Mouse (Mus musculus) embryonic facial prominence, embryonic 13.5 days (tissue): Measurements from ENCODE around the gene Syne2. TPM values are rescaled to one million over a fixed set of nuclear protein-coding genes. Genes with fewer than 3 reads are reported as not detected.
A peak's percentile ranks its signal among the peaks of the same experiment; 100 is the strongest.

ENCODE experiments used
- ATAC-seq: fragments of 200-750 bp; cut with Nextera tagmentation; 2 replicates; pipeline ENCODE4 v1.8.0; 2017; ENCODE audit warnings: low read depth; ENCODE audit not compliant: insufficient number of reproducible peaks, insufficient read depth, low FRiP score, low TSS enrichment
- H3K27ac ChIP-seq: fragments of 300-500 bp; sonication (generic); 2 replicates; pipeline ENCODE4 v1.5.1; 2015; ENCODE audit warnings: moderate library complexity, mild to moderate bottlenecking, inconsistent platforms
- H3K27me3 ChIP-seq: fragments of 300-500 bp; sonication (generic); 2 replicates; pipeline ENCODE4 v1.6.1; 2015; ENCODE audit warnings: mild to moderate bottlenecking, inconsistent platforms
- H3K36me3 ChIP-seq: fragments of 300-500 bp; sonication (generic); 2 replicates; pipeline ENCODE4 v1.6.1; 2015; ENCODE audit warnings: mild to moderate bottlenecking, inconsistent platforms
- H3K4me1 ChIP-seq: fragments of 300-500 bp; sonication (generic); 2 replicates; pipeline ENCODE4 v1.6.1; 2015; ENCODE audit warnings: inconsistent platforms
- H3K4me2 ChIP-seq: fragments of 300-500 bp; sonication (generic); 2 replicates; pipeline ENCODE4 v1.6.1; 2015; ENCODE audit warnings: moderate library complexity, mild to moderate bottlenecking, inconsistent platforms
- H3K4me3 ChIP-seq: fragments of 300-500 bp; sonication (generic); 2 replicates; pipeline ENCODE4 v1.5.1; 2015; ENCODE audit warnings: mild to moderate bottlenecking, inconsistent platforms
- H3K9ac ChIP-seq: fragments of 300-500 bp; sonication (generic); 2 replicates; pipeline ENCODE4 v1.6.1; 2015; ENCODE audit warnings: mild to moderate bottlenecking, inconsistent platforms
- H3K9me3 ChIP-seq: fragments of 300-500 bp; sonication (generic); 2 replicates; pipeline ENCODE4 v1.6.1; 2016; ENCODE audit warnings: inconsistent platforms
- WGBS: fragments of 180-500 bp; shearing (Covaris S2); methylation state at CpG from one replicate; pipeline ENCODE4 v1.1.7; 2015; ENCODE audit warnings: mixed read lengths; 5-methylcytosine and 5-hydroxymethylcytosine counted together
- polyA plus RNA-seq: library from polyadenylated mRNA; unstranded; fragments of >200 nt; fragmentation: Nextera tagmentation; extraction: Ambion mirVana; gene quantifications from 2 replicates; pipeline ENCODE4 v1.2.1, GENCODE M21; 2015

Syne2 gene
- polyA plus RNA-seq, 1 experiment from 2014 or later, result 67.0 TPM

DNA sequence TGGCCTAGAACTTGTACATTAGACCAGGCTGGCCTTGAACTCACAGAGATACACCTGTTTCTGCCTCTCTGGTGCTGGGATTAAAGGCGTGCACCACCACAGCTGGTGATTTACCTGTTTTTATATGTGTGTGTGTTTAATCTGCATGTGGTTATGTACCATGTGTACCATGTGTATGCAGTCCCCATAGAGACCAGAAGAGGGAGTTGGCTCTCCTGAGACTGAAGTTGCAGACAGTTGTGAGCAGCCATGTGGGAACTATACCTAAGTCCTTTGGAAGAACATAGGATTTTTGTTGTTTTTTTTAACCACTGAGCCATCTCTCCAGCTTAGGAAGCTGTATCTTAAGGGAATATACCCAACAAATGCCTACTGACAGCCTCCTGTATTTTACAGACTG lies 134.1 kb downstream of the Syne2 start:
- Histone ChIP-seq H3K9me3 (no peaks in the 10 kb centered on the region), H3K4me1 (no peaks in the 10 kb centered on the region), H3K27ac (no peak overlapping the region), H3K9ac (no peak overlapping the region), H3K36me3 (peaks cover 34% of the 10 kb centered on the region), H3K4me3 (no peak overlapping the region), H3K4me2 (no peak overlapping the region), H3K27me3 (no peaks in the 10 kb centered on the region)
- WGBS, result 88% methylated on average over 1 of the region's 1 CpGs
- ATAC-seq, result no peak

DNA sequence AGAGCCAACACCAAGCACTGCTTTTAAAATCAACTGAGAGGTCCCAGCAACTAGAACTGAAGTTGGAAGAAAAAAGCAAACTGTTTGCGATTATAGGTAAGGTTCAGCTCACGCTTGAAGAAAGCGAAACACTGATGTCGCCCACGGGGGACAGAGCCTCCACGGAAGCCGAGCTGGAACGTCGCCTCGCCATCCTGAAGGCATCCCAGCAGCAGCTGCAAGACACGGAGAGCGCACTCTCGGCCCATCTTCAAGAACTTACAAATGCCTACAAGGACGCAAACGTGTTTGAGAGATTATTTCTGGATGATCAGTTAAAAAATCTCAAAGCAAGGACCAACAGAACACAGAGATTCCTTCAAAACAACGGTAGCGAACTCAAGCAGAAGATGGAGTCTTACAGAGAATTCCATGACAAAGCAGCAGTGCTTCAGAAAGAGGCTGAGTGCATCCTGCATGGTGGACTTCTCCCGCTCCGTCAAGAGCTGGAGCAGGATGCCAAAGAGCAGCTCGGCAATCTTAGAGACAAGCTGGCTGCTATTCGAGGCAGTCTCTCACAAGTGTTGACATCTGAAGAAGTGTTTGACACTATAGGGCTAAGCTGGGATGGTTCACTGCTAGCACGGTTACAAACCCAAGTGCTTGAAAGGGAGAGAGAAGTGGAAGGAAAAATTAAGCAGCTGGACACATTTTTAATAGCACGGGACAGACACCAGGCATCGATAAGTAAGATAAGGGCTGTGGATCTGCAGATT lies 148.7 kb downstream of the Syne2 start:
- Histone ChIP-seq H3K9me3 (no peaks in the 10 kb centered on the region), H3K36me3 (peaks cover 32% of the 10 kb centered on the region), H3K27ac (no peak overlapping the region), H3K9ac (no peak overlapping the region), H3K4me2 (no peak overlapping the region), H3K4me3 (no peak overlapping the region), H3K27me3 (no peaks in the 10 kb centered on the region), H3K4me1 (no peaks in the 10 kb centered on the region)
- 93% methylated on average over 24 of the region's 24 CpGs for WGBS
- ATAC-seq, result no peak

DNA sequence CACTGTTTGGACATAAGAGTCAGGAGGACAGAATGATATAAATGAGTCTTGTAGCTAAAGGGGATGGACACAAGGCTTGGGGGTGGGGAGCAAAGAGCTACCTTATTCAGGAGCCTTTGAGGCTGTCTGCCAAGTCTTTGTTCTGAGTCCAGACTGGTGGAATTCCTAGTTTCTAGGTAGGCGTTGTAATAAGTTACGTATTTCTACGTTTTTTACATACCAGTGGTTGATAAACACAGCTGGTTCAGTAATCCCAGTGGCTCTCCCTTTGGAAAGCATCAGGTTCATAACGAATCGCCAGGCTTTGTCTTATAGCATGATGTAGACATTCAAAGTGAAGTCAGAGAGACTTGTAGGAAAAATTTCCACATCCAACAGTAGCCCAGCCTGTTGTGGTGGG lies 161.1 kb downstream of the Syne2 start:
- H3K27me3 ChIP-seq, result no peaks in the 10 kb centered on the region
- no peak overlapping the region for H3K4me3 ChIP-seq
- no peaks in the 10 kb centered on the region for H3K4me1 ChIP-seq
- no peak overlapping the region for H3K9ac ChIP-seq
- no peaks in the 10 kb centered on the region for H3K9me3 ChIP-seq
- H3K27ac ChIP-seq, result no peak overlapping the region
- no peak for ATAC-seq
- 84% methylated on average over 5 of the region's 5 CpGs for WGBS
- peaks cover 4% of the 10 kb centered on the region; the same call in 1 of the 2 replicates for H3K36me3 ChIP-seq
- H3K4me2 ChIP-seq, result no peak overlapping the region

DNA sequence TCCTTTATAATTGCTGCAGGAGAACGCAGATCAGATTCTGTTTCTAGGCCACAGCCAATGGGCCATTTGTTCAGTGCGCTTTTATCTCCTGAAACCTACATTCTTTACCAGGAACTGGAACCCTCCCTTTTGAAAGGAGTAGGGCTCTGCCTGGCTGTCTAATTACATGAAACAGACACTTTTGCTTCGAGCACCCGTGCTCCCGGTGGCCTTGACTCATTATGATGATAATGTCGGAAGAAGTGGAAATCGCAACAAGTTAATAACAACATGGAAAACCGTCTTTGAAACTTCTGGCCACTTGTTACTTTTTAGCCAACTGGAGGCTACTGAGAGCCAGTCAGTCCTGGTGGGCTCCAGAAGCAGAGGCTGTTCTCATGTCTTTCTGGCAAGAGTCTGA lies 165.4 kb downstream of the Syne2 start:
- Histone ChIP-seq H3K9ac (no peak overlapping the region), H3K4me3 (no peak overlapping the region), H3K36me3 (peaks cover 17% of the 10 kb centered on the region; the same call in 1 of the 2 replicates), H3K4me2 (no peak overlapping the region), H3K27ac (no peak overlapping the region), H3K9me3 (no peaks in the 10 kb centered on the region), H3K4me1 (no peaks in the 10 kb centered on the region), H3K27me3 (no peaks in the 10 kb centered on the region)
- ATAC-seq, result no peak
- 63% methylated on average over 8 of the region's 8 CpGs for WGBS

DNA sequence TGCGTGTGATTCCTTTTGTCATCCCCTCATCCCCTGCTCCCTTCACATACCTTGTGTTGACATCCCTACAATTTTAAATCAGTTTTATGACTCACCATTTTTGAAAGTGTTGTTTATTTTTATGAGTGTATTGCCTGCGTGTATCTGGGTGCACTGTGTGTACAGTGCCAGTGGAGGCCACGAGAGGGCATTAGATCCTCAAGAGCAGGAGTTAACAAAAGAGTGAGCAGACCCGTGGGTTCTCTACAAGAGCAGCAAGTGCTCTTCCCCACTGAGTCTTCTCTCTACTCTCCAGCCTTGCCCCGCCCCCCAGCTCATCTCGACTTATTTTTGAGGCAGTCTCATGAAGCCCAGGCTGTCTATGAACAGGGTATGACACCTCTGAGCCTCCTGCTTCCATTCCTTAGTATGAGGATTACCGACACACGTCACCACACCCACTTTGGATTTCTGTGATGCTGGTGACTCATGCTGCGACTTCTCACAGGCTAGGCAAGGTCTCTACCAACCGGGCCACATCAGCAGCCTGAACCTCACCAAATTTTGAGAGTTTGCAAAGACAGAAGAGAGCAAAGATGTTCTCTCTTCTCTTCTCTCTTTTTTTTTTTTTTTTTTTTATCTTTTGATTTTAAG lies 174.4 kb downstream of the Syne2 start:
- WGBS, result 83% methylated on average over 10 of the region's 10 CpGs
- peaks cover 47% of the 10 kb centered on the region for H3K36me3 ChIP-seq
- no peak overlapping the region for H3K4me2 ChIP-seq
- no peaks in the 10 kb centered on the region for H3K27me3 ChIP-seq
- H3K4me3 ChIP-seq, result no peak overlapping the region
- no peak overlapping the region for H3K27ac ChIP-seq
- no peak for ATAC-seq
- no peaks in the 10 kb centered on the region for H3K4me1 ChIP-seq
- H3K9ac ChIP-seq, result no peak overlapping the region
- H3K9me3 ChIP-seq, result no peaks in the 10 kb centered on the region

DNA sequence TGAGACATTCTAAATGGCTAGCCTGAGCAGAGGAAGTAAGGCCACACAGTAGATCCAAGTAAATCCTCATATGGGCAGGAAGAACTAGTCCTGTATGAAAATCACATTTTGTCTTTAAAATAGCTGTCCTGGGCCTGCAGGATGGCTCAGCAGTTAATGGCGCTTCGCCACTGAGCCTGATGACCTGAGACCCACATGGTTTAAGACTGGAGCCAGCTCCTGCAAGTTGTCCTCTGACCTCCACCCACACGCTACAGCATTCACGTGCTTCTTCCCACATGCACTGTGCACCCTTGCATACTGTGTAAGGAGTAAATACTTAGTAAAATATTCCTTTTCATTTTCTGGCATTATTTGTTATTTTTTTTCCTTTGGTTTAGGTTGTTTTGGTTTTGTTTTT lies 175.0 kb downstream of the Syne2 start:
- Histone ChIP-seq H3K27me3 (no peaks in the 10 kb centered on the region), H3K4me2 (no peak overlapping the region), H3K4me3 (no peak overlapping the region), H3K4me1 (no peaks in the 10 kb centered on the region), H3K27ac (no peak overlapping the region), H3K9ac (no peak overlapping the region), H3K36me3 (peaks cover 48% of the 10 kb centered on the region), H3K9me3 (no peaks in the 10 kb centered on the region)
- no peak for ATAC-seq
- WGBS, result 95% methylated on average over 4 of the region's 4 CpGs

DNA sequence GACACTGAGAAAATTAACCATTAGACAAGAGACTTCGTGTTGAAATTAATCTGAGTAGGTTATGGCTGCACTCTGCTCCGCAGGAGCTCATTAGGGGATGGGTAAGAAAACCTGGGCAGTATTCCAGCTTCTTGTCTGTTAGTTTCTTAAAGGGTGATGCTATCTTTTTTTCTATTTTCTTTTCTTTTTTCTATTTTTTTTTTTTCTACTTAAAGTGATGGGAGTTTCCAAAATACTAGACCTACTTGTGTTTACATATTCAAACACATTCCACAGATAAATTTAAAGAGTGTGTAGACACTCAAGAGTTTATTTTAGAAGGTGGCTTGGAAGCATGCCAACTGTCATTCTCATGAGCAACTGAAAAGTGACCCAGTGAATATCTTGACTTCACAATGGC lies 177.2 kb downstream of the Syne2 start:
- no peak for ATAC-seq
- no peaks in the 10 kb centered on the region for H3K27me3 ChIP-seq
- no peak overlapping the region for H3K4me3 ChIP-seq

DNA sequence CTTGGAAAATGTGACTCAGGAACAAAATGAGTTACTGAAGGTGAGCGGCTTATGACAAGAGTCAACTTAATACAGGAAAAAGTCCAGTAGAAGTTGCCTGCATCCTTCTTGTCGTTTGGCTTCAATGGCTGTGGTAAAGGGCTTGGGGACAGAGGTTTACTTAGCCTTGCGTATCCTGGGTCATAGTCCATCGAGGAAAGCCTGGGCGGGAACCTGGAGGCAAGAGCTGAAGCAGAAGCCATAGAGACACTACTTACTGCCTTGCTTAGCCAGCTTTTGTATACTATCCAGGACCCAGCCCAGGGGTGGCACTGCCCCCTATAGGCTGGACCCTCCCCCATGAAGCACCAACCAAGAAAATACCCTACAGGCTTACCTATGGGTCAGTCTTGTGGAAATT lies 179.6 kb downstream of the Syne2 start:
- WGBS, result 95% methylated on average over 5 of the region's 5 CpGs
- no peak overlapping the region for H3K27ac ChIP-seq
- H3K36me3 ChIP-seq, result peaks cover 18% of the 10 kb centered on the region
- no peak overlapping the region for H3K9ac ChIP-seq
- ATAC-seq, result no peak
- H3K9me3 ChIP-seq, result no peaks in the 10 kb centered on the region
- H3K4me1 ChIP-seq, result no peaks in the 10 kb centered on the region
- H3K4me3 ChIP-seq, result no peak overlapping the region
- H3K27me3 ChIP-seq, result no peaks in the 10 kb centered on the region
- H3K4me2 ChIP-seq, result no peak overlapping the region

More for the DNA sequence above, 177.2 kb downstream of the Syne2 start:
- H3K4me2 ChIP-seq, result no peak overlapping the region
- peaks cover 35% of the 10 kb centered on the region for H3K36me3 ChIP-seq
- no peaks in the 10 kb centered on the region for H3K9me3 ChIP-seq
- no peak overlapping the region for H3K27ac ChIP-seq
- WGBS, result 49% methylated on average over 2 of the region's 2 CpGs
- H3K4me1 ChIP-seq, result no peaks in the 10 kb centered on the region
- H3K9ac ChIP-seq, result no peak overlapping the region

DNA sequence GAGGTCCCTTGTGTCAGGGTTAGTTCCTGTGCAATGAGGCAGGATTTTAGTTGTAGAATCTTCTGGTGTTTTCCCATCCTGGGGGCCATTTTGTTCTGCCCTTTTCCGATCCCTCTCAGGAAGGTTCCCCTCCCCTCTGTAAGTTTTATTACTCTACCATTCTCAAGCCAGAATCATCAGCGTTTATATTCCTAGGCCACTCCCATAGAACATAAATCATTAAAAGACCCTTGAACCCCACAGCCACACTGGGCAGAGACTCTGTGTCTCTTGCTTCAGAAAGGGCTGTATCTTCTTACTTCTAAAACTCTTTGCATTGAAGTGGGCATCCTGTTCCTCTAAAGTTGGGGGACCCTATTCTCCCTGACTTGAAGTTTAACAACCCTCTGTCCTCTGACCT lies 180.5 kb downstream of the Syne2 start:
- ATAC-seq, result no peak
- 86% methylated on average over 2 of the region's 2 CpGs for WGBS
- Histone ChIP-seq H3K36me3 (peaks cover 18% of the 10 kb centered on the region), H3K27ac (no peak overlapping the region), H3K9me3 (no peaks in the 10 kb centered on the region), H3K4me1 (no peaks in the 10 kb centered on the region), H3K4me3 (no peak overlapping the region), H3K27me3 (no peaks in the 10 kb centered on the region), H3K4me2 (no peak overlapping the region), H3K9ac (no peak overlapping the region)

DNA sequence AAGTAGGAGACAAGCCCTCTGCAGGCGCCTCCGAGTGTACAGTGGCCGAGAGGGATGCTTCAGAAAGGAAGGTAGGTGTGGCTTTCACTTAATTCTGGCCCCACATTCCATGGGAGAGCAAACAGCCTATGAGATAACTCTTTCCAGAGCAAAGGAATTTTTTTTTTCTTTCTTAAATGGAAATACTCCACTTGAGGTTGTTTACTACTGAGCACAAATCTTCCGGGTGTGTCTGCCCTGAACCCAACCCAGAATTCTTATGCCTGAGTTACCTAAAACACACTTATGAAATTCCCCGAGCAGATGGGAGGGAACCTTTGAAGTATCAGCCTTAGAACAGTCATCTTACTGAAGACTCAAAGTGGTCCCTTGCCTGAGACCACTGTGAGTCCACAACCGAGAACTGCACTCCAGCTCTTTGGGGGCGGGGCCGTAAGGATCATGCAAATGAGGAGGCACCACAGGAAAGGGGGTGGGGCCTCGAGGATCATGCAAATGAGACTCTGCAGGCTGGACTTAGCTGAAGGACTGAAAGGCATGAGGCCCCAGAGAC lies 186.8 kb downstream of the Syne2 start:
- 41% methylated on average over 9 of the region's 9 CpGs for WGBS
- H3K27ac ChIP-seq, result no peak overlapping the region; the same call in 1 of the 2 replicates
- H3K9ac ChIP-seq, result no peak overlapping the region
- 0 out of 2 replicates have a peak, but pooled peaks have one; percentile 37 for ATAC-seq
- peaks cover 17% of the 10 kb centered on the region for H3K36me3 ChIP-seq
- no peak overlapping the region for H3K4me2 ChIP-seq
- H3K27me3 ChIP-seq, result no peaks in the 10 kb centered on the region
- no peaks in the 10 kb centered on the region for H3K9me3 ChIP-seq
- H3K4me3 ChIP-seq, result no peak overlapping the region
- 0 out of 2 replicates have a peak, but pooled peaks cover 3% of the 10 kb centered on the region for H3K4me1 ChIP-seq

DNA sequence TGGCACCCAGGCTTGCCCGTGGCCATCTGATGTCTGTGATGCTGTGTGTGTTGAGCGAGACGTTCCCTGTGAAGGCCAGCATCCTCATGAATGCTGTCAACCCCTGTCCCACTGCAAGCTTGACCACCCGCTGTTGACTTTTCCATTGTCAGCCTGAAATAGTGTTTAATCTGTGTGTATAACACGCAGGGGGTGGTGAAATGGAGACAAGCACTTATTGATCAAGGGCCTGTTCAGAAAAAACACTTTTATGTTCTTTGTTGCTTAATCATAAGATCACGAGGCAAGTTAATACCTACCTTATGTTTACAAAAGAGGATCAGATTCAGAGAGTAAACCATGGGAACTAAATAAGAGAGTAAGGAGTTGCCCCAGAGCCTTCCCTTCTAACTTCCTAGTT lies 191.1 kb downstream of the Syne2 start:
- Histone ChIP-seq H3K4me2 (no peak overlapping the region), H3K4me3 (no peak overlapping the region), H3K27me3 (no peaks in the 10 kb centered on the region), H3K9ac (no peak overlapping the region), H3K27ac (no peak overlapping the region), H3K36me3 (peaks cover 10% of the 10 kb centered on the region), H3K4me1 (0 out of 2 replicates have a peak, but pooled peaks cover 3% of the 10 kb centered on the region), H3K9me3 (no peaks in the 10 kb centered on the region)
- WGBS, result 79% methylated on average over 6 of the region's 6 CpGs
- no peak for ATAC-seq

DNA sequence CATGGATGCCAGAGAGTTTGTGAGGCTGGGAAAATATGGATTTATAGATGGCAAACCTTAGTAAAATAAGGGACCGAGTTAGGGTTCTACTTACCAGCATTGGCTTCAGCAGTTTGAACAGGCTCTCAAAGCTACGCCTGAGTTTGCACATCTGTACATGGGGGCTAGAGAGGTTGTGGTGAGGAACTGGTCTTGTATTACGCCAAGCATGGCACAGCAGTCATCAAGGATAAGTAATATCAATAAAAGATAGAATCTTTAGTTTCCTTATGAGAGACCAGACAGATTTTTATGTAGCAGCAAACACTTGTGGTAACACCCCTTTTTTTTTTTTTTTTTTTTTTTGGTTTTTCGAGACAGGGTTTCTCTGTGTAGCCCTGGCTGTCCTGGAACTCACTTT lies 194.9 kb downstream of the Syne2 start:
- no peaks in the 10 kb centered on the region for H3K9me3 ChIP-seq
- no peaks in the 10 kb centered on the region for H3K36me3 ChIP-seq
- no peak overlapping the region for H3K9ac ChIP-seq
- no peak overlapping the region for H3K27ac ChIP-seq
- H3K4me2 ChIP-seq, result no peak overlapping the region
- 0 out of 2 replicates have a peak, but pooled peaks cover 4% of the 10 kb centered on the region for H3K4me1 ChIP-seq
- ATAC-seq, result no peak
- 86% methylated on average over 3 of the region's 4 CpGs for WGBS
- H3K4me3 ChIP-seq, result no peak overlapping the region
- no peaks in the 10 kb centered on the region for H3K27me3 ChIP-seq
